Mouse (Mus musculus) forebrain, postnatal 0 days (tissue): ENCODE results near the gene Igsf8. TPM values are rescaled to one million over a fixed set of nuclear protein-coding genes. Genes with fewer than 3 reads are reported as not detected.

ENCODE experiments used
- ATAC-seq: fragments of 200-750 bp; cut with Nextera tagmentation; 2 replicates; pipeline ENCODE4 v1.8.0; 2017; ENCODE audit warnings: mild to moderate bottlenecking, moderate library complexity
- DNase-seq: peaks from one replicate; pipeline ENCODE4 v3.0.0-alpha.2; 2015
- H3K27ac ChIP-seq: fragments of 300-500 bp; sonication (generic); 2 replicates; pipeline ENCODE4 v1.5.1; 2014; ENCODE audit warnings: low read depth, mild to moderate bottlenecking, antibody characterized with exemption, low read length, moderate library complexity, mixed read lengths
- H3K27me3 ChIP-seq: fragments of 300-500 bp; sonication (generic); 2 replicates; pipeline ENCODE4 v1.6.1; 2014; ENCODE audit warnings: mild to moderate bottlenecking, low read length, mixed read lengths; ENCODE audit not compliant: insufficient read depth
- H3K36me3 ChIP-seq: fragments of 300-500 bp; sonication (generic); 2 replicates; pipeline ENCODE4 v1.6.1; 2014; ENCODE audit warnings: mild to moderate bottlenecking, moderate library complexity; ENCODE audit not compliant: insufficient read depth
- H3K4me1 ChIP-seq: fragments of 300-500 bp; sonication (generic); 2 replicates; pipeline ENCODE4 v1.6.1; 2014; ENCODE audit warnings: antibody characterized with exemption; ENCODE audit not compliant: insufficient read depth
- H3K4me2 ChIP-seq: fragments of 300-500 bp; sonication (generic); 2 replicates; pipeline ENCODE4 v1.6.1; 2014; ENCODE audit warnings: low read depth, mild to moderate bottlenecking, moderate library complexity
- H3K4me3 ChIP-seq: fragments of 300-500 bp; sonication (generic); 2 replicates; pipeline ENCODE4 v1.5.1; 2014; ENCODE audit warnings: low read depth, low read length, mixed read lengths
- H3K9ac ChIP-seq: fragments of 300-500 bp; sonication (generic); 2 replicates; pipeline ENCODE4 v1.6.1; 2014; ENCODE audit warnings: mild to moderate bottlenecking
- H3K9me3 ChIP-seq: fragments of 300-500 bp; sonication (generic); 2 replicates; pipeline ENCODE4 v1.6.1; 2016; ENCODE audit warnings: low read length
- CTCF ChIP-seq: sonication (generic); IDR thresholded peaks from 2 replicates; pipeline ENCODE4 v1.5.1; 2016; ENCODE audit warnings: antibody characterized with exemption, control low read depth, low read depth
- WGBS: fragments of 180-500 bp; shearing (Covaris S2); extraction: QIAGEN DNeasy Blood & Tissue Kit; methylation state at CpG from one replicate; pipeline ENCODE4 v1.1.7; 2014; 5-methylcytosine and 5-hydroxymethylcytosine counted together
- polyA plus RNA-seq: library from polyadenylated mRNA; unstranded; fragments of >200 nt; fragmentation: Nextera tagmentation; extraction: Ambion mirVana; gene quantifications from 2 replicates; pipeline ENCODE4 v1.2.1, GENCODE M21; 2015
- total RNA-seq: library from RNA; depleted of rRNA; stranded (reverse); fragments of >200 nt; gene quantifications from 2 replicates; pipeline ENCODE4 v1.2.3, GENCODE M21; 2014

Igsf8 gene
- total and polyA plus RNA-seq, 2 experiments from 2014 or later, result 110 to 117 TPM

- no peaks in the 10 kb centered on the region for H3K36me3 ChIP-seq
- 69% methylated on average over 19 of the region's 19 CpGs for WGBS
- DNase-seq, result no peak
- no peaks in the 10 kb centered on the region for H3K4me1 ChIP-seq
- TF ChIP-seq CTCF, result no peak
- ATAC-seq, result no peak
- no peak within 1 kb of the TSS for H3K4me3 ChIP-seq
- peak within 1 kb of the TSS; percentile 30 for H3K27ac ChIP-seq
- no peak within 1 kb of the TSS for H3K9ac ChIP-seq
- no peak within 1 kb of the TSS for H3K4me2 ChIP-seq
- H3K27me3 ChIP-seq, result no peaks in the 10 kb centered on the region
- no peaks in the 10 kb centered on the region for H3K9me3 ChIP-seq
Measured at GRCm38 (mm10) chr1:172219451-172220406, 41.7 kb upstream of the Igsf8 start, which contains the start of gene Casq1. Casq1 (minus strand) TSS chr1:172219868.

DNA sequence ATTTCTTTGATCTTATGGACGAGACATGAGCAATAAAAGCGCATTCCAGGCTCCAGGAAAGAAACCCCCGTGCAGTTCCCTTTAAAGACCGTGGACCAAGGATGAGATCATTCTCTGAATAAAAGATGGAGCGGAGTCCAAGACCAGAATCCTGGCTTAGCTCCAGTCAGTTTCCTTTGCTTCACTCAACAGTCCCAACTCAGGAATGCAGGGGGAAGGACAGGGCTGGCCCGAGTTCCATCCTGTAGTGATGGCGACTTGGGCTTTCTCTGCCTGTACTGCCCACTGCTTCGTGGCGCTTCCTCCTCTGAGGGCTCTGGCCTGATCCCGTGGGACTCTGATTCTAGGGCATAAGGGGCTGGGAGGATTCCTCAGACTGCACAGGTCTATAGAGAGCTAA is 41.0 kb upstream of the Igsf8 start:
- no peak overlapping the region for H3K9ac ChIP-seq
- no peak overlapping the region for H3K4me2 ChIP-seq
- no peaks in the 10 kb centered on the region for H3K27me3 ChIP-seq
- H3K36me3 ChIP-seq, result no peaks in the 10 kb centered on the region
- H3K9me3 ChIP-seq, result no peaks in the 10 kb centered on the region
- no peaks in the 10 kb centered on the region for H3K4me1 ChIP-seq
- WGBS, result 14% methylated on average over 10 of the region's 10 CpGs
- DNase-seq (peak; percentile 70), ATAC-seq (peak; percentile 53)
- no peak overlapping the region for H3K4me3 ChIP-seq
- H3K27ac ChIP-seq, result peak overlapping the region; percentile 30
- no peak for TF ChIP-seq CTCF

DNA sequence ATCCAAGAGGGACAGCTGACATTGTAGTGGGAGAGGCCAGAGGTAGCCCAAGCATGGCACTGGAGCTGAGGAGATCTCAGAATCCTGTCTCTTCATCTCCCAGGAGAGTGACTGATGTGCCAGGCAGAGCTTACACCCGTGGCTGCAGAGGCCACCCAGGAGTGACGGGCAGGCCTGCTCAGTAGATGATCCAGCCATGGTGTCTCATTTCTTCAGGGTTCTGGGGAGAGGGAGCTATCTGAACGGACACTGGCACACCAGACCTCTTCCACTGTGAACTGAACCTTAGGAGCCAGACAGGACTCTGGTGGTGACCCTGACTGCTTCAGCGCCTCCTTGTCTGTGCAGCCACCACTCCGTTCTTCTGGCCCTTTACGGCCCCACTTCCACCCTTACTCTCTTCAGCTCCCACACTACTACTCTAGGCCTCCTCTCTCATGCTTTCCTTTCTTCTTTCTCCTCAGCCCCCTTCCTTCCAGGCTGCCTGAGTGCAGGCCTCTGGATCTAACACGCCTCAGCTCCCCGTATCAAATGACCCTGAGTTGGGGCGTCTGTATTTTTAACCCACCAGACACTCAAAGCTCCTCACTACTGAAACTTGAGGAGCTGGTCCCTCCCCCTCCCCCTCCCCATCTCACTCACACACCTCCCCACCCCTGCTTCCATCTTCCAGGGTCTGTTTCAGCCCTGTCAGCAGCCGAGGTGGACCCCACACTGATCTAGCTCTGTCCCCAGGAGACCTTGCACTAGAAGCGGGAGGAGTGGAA is 40.0 kb upstream of the Igsf8 start:
- TF ChIP-seq CTCF, result no peak
- DNase-seq (no peak), ATAC-seq (no peak)
- H3K4me1 ChIP-seq, result no peaks in the 10 kb centered on the region
- no peaks in the 10 kb centered on the region for H3K36me3 ChIP-seq
- 46% methylated on average over 11 of the region's 11 CpGs for WGBS
- H3K27me3 ChIP-seq, result no peaks in the 10 kb centered on the region
- no peaks in the 10 kb centered on the region for H3K9me3 ChIP-seq
- no peak overlapping the region for H3K27ac ChIP-seq
- H3K9ac ChIP-seq, result no peak overlapping the region
- no peak overlapping the region for H3K4me3 ChIP-seq
- H3K4me2 ChIP-seq, result no peak overlapping the region

DNA sequence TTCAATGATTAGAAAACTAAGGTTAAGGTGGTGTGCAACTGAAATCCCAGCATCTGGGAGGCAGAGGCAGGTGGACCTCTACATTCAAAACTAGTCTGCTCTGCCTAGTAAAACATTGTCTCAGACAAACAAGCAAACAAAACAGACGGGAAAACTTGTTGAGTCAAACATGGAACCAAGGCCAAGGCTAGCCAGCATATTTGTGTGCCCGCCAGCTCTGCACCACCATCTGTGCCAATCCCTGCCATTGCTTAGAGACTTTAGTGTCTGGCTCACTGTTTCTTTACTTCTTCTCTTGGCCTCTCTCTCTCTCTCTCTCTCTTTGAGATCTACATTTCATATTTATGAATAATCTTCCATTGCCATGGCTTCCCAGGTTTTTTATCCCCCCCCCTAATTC is 33.2 kb upstream of the Igsf8 start:
- no peak overlapping the region for H3K4me3 ChIP-seq
- 43% methylated on average over 2 of the region's 2 CpGs for whole genome bisulfite sequencing
- no peak for TF ChIP-seq CTCF
- DNase-seq, result peak; percentile 65
- no peak overlapping the region for H3K4me2 ChIP-seq
- H3K27ac ChIP-seq, result no peak overlapping the region
- no peaks in the 10 kb centered on the region for H3K36me3 ChIP-seq
- no peaks in the 10 kb centered on the region for H3K27me3 ChIP-seq
- no peaks in the 10 kb centered on the region for H3K4me1 ChIP-seq
- ATAC-seq, result peak; percentile 61; the same call in 1 of the 2 replicates
- no peaks in the 10 kb centered on the region for H3K9me3 ChIP-seq
- no peak overlapping the region for H3K9ac ChIP-seq

GRCm38 (mm10) chr1:172229215-172229614 is 32.2 kb upstream of the Igsf8 start:
- no peaks in the 10 kb centered on the region for H3K4me1 ChIP-seq
- ATAC-seq (no peak), DNase-seq (no peak)
- WGBS, result 95% methylated on average over 1 of the region's 1 CpGs
- no peak overlapping the region for H3K4me3 ChIP-seq
- H3K27ac ChIP-seq, result no peak overlapping the region
- no peaks in the 10 kb centered on the region for H3K36me3 ChIP-seq
- no peak for TF ChIP-seq CTCF
- H3K9me3 ChIP-seq, result no peaks in the 10 kb centered on the region
- no peak overlapping the region for H3K4me2 ChIP-seq
- no peak overlapping the region for H3K9ac ChIP-seq
- no peaks in the 10 kb centered on the region for H3K27me3 ChIP-seq

GRCm38 (mm10) chr1:172240945-172241708 is 20.3 kb upstream of the Igsf8 start:
- Histone ChIP-seq H3K9ac (no peak overlapping the region), H3K4me2 (no peak overlapping the region), H3K27ac (no peak overlapping the region; the same call in 1 of the 2 replicates), H3K27me3 (no peaks in the 10 kb centered on the region), H3K4me3 (no peak overlapping the region), H3K9me3 (no peaks in the 10 kb centered on the region), H3K4me1 (no peaks in the 10 kb centered on the region), H3K36me3 (no peaks in the 10 kb centered on the region)
- ATAC-seq (no peak), DNase-seq (no peak)
- no peak for TF ChIP-seq CTCF
- 30% methylated on average over 6 of the region's 6 CpGs for whole genome bisulfite sequencing
